Mouse (Mus musculus) E14TG2a.4 (cell line): ENCODE results near the gene Ttc24.

Source experiments
- H3K27me3 ChIP-seq: 2 replicates; pipeline ENCODE4 v1.6.1; 2014; ENCODE audit warnings: low read length, control low read depth; ENCODE audit not compliant: insufficient read depth
- H3K36me3 ChIP-seq: 2 replicates; pipeline ENCODE4 v1.6.1; 2014; ENCODE audit warnings: low read length, control low read depth; ENCODE audit not compliant: insufficient read depth
- H3K4me1 ChIP-seq: replicated peaks from 2 replicates; pipeline ENCODE4 v1.6.1; 2014; ENCODE audit warnings: low read depth, low read length, control low read depth
- H3K4me3 ChIP-seq: replicated peaks from 2 replicates; pipeline ENCODE4 v1.5.1; 2014; ENCODE audit warnings: mild to moderate bottlenecking, low read length
- H3K9me3 ChIP-seq: 2 replicates; pipeline ENCODE4 v1.6.1; 2014; ENCODE audit warnings: low read length, control low read depth
- CTCF ChIP-seq: conservative IDR thresholded peaks from 2 replicates; pipeline ENCODE4 v1.5.1; 2014; ENCODE audit warnings: low read length
- NANOG ChIP-seq: IDR thresholded peaks from 2 replicates; pipeline ENCODE4 v1.6.1; 2014; ENCODE audit warnings: borderline replicate concordance, low read length, mixed read lengths
- POU5F1 ChIP-seq: IDR thresholded peaks from 2 replicates; pipeline ENCODE4 v1.6.1; 2014; ENCODE audit warnings: low read length, borderline replicate concordance

The Ttc24 gene

DNA sequence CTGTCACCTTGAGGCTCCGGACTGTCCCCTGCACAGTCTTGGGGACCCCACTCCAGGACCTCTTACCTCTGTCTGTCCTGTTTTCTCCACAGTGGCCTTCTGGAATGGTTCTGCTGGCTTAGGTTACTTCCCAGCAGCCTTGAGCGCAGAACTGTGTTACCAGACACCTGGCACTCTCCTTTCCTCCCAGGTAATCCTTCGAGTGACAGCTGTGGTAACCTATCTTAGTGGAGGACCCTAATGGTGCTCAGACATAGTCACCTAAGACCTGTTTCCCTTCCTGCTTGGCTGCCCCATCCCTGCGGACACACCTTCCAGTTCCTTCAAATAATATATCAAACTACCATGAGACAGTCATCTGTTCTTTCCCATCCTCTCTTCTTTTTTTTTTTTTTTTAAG, at the start of gene Ttc24:
Gene Ttc24 (minus strand): TSS at position 101 of the 400 bp plus-strand sequence.
- Histone ChIP-seq H3K36me3 (no peaks in the 10 kb centered on the region), H3K4me1 (peaks cover 20% of the 10 kb centered on the region), H3K4me3 (no peak within 1 kb of the TSS), H3K27me3 (peaks cover 23% of the 10 kb centered on the region), H3K9me3 (no peaks in the 10 kb centered on the region)
- TF ChIP-seq POU5F1 (no peak), NANOG (no peak), CTCF (no peak)

DNA sequence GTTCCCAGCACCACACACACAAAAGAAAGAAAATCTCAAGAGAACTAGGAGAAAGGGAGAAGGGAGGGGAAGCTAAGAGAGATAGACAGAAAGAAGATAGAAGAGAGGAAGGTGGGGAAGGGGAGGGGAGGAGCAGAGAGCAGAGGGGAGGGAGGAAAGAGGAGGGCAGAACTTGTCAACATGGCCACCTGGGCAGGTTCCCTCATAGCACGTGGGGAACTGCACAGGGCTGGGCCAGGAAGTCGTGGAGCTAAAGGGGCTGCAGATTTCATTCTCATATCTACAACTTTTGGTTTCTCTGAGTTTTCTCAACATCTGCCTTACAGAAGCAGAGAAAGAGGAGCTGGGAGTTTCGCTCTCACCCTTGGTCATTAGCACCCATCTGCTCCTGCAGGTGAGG, 49.5 kb upstream of the Ttc24 start:
- no peaks in the 10 kb centered on the region for H3K9me3 ChIP-seq
- TF ChIP-seq NANOG = no peak
- H3K36me3 ChIP-seq = no peaks in the 10 kb centered on the region
- no peak overlapping the region for H3K4me3 ChIP-seq
- peaks cover 4% of the 10 kb centered on the region for H3K4me1 ChIP-seq
- peaks cover 5% of the 10 kb centered on the region; the same call in 1 of the 2 replicates for H3K27me3 ChIP-seq

DNA sequence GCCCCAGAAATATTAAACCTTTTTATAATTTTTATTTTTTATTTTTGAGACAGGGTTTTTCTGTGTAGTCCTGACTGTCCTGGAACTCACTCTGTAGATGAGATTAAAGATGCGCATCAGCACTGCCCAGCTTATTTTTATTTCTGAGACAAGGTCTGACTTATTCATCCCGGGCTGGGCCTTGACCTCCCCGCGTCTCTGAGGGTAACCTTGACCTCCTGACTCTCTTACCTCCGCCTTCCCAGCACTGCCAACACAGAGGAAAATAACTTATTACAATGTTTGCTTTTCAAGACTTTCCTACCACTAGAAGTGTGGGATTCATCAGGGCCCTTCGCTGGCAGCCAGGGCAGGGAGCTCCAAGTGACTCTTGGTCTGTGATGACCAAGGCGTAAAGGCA, 48.1 kb upstream of the Ttc24 start:
- TF ChIP-seq POU5F1 (no peak), NANOG (no peak), CTCF (no peak)
- Histone ChIP-seq H3K4me1 (peaks cover 4% of the 10 kb centered on the region), H3K9me3 (no peaks in the 10 kb centered on the region), H3K36me3 (peaks cover 2% of the 10 kb centered on the region), H3K27me3 (no peaks in the 10 kb centered on the region), H3K4me3 (no peak overlapping the region)

DNA sequence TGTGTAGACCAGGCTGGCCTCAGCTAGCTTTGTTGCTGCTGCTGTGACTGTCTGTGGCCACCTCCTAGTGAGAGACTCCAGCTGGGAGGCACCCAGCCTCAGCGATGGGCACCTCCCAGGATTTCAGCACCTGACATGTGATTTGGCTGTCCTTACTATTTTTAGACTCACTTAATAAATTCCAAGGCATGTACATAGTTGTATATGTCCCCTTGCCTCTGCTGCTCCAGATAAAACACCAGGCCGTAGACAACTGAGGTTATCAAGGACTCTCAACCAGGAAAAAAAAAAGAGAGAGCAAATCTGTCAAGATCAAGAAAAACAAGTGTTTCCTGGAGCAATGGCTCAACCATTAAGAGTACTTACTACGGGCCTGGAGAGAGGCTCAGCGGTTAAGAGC, 47.1 kb upstream of the Ttc24 start:
- H3K4me1 ChIP-seq = peaks cover 9% of the 10 kb centered on the region
- H3K36me3 ChIP-seq = peaks cover 12% of the 10 kb centered on the region
- no peak for TF ChIP-seq CTCF
- no peaks in the 10 kb centered on the region for H3K9me3 ChIP-seq
- no peaks in the 10 kb centered on the region for H3K27me3 ChIP-seq
- H3K4me3 ChIP-seq = no peak overlapping the region

DNA sequence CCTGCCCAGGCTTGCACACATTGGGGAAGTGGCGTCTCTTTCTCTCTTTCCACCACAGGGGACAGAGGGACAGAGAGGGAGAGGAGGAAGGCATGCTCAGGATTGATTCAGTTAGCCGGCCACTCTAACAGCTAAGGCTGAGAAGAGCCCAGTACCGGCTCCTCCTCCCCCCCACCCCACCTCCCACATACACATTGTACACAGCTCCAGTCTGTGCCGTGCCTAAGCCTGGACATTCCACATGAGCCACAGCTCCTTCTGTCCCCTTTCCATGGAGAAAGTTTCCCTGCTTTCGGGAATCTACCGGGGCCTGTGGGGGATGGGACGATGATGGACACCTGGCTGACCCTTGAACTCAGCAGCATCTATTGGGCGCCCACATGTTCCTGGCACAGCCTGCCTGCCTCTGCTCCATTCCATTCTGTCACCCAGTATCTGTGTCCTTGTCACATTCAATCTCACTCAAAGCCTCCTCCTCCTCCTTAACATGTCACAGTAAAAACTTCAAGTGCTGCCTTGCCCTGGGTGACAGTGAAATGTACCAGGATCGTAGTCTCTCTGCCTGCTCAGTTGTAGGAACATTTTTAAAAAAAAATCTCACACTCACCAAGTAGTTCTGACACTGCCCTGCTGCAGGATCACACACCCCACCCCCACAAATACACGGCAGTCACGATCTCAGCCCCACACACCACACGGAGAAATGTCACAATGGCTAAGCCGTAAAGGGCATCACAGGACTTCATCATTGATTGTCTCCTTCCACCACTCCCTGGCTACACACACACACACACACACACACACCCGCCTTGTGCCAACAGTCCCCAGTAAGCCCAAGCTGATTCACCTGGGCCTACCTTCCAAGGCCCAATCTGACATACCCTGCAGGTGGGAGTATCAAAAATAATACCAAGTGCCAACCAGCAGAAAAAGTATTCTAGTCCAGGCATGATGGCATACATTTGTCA, 43.3 kb upstream of the Ttc24 start:
- Histone ChIP-seq H3K27me3 (no peaks in the 10 kb centered on the region), H3K9me3 (no peaks in the 10 kb centered on the region), H3K36me3 (peaks cover 48% of the 10 kb centered on the region), H3K4me3 (no peak overlapping the region), H3K4me1 (peaks cover 14% of the 10 kb centered on the region)
- TF ChIP-seq POU5F1 = no peak
- no peak for TF ChIP-seq NANOG
- TF ChIP-seq CTCF = no peak

DNA sequence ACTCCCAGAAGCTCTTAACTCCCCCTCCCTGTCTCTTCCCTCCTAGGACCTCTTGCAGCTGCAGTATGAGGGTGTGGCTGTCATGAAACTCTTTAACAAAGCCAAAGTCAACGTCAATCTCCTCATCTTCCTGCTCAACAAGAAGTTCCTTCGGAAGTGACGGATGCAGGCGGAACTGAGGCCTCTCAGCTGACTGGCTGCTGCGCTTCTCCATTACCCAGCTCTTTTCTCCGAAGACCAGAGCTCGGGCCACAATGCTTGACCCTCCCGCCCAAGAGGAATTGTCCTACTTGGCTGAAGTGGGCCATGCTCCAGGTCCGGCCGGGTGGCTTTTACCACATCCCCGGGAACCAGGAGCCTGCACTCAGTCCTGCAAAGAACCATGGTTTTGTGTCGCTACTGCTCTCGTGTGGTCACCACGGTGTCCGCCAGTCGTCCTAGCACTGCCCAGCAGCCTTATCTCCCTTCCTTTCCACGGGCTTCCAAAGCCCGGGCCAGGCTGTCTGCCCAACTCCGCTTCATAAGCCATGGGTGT, 42.1 kb upstream of the Ttc24 start:
- no peaks in the 10 kb centered on the region for H3K27me3 ChIP-seq
- peaks cover 61% of the 10 kb centered on the region for H3K36me3 ChIP-seq
- TF ChIP-seq CTCF (no peak), POU5F1 (no peak), NANOG (no peak)
- peak overlapping the region; percentile 65 for H3K4me3 ChIP-seq
- H3K9me3 ChIP-seq = no peaks in the 10 kb centered on the region
- peaks cover 14% of the 10 kb centered on the region for H3K4me1 ChIP-seq

DNA sequence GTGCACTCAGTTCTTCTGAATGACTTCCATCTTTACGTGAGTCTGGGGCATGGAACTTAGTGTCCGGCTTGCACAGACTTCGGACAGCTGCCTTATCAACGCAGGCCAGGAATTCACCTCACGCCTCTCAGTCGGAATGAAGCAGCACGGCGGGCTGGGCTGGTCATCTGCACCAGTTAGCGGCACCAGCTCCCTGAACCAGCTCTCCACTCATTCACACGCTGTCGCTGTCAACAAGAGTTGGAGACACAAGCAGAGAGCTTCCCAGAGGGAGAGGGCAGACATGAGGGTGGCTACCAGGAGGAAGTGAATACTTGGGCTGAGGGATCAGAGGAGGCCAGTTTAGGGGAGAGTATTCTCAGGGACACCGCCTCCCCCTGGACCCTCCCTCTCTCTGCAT, 36.3 kb upstream of the Ttc24 start:
- Histone ChIP-seq H3K27me3 (no peaks in the 10 kb centered on the region), H3K36me3 (peaks cover 100% of the 10 kb centered on the region), H3K9me3 (no peaks in the 10 kb centered on the region), H3K4me3 (no peak overlapping the region), H3K4me1 (peaks cover under 1% of the 10 kb centered on the region)
- TF ChIP-seq POU5F1 (no peak), CTCF (no peak), NANOG (no peak)

DNA sequence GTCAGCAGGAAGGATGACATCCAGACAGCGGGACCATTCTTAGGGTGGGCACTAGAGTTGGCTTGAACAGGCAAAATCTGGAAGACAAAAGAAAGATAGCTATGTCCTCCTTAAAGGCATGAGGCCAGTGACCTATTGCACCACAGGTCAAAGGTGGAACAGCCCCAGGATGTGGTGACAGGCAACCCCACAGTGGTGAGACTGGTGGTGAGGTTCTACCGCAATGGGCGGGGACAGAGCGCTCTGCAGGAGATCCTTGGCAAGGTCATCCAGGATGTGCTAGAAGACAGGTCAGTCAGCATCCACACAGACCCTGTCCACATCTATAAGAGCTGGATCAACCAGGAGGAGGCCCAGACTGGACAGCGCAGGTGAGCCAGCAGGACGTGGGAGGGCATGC, 31.0 kb upstream of the Ttc24 start:
- H3K36me3 ChIP-seq = peaks cover 100% of the 10 kb centered on the region
- H3K4me3 ChIP-seq = no peak overlapping the region
- H3K9me3 ChIP-seq = no peaks in the 10 kb centered on the region
- no peaks in the 10 kb centered on the region for H3K27me3 ChIP-seq
- peaks cover 19% of the 10 kb centered on the region for H3K4me1 ChIP-seq
- TF ChIP-seq POU5F1 (no peak), CTCF (no peak), NANOG (no peak)

DNA sequence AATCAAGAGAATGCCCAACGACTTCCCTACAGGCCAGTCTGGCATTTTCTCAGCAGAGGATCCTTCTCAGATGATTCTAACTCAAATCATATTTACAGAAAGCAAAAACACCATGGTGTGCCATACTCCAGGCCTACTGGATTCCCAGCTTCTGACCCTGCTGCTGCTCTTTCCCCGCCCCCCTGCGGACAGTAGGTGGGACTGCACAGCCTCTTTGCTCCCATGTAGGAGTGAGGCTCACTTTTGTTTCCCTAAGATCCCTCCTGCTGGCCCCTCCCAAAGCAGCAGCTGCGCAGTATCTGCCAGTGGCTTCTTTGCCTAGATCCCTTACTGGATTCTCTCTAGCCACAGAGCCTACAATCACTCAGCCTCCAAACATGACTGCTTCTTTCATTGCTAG, 28.0 kb upstream of the Ttc24 start:
- H3K36me3 ChIP-seq = peaks cover 100% of the 10 kb centered on the region
- no peaks in the 10 kb centered on the region for H3K27me3 ChIP-seq
- peaks cover 19% of the 10 kb centered on the region for H3K4me1 ChIP-seq
- no peak for TF ChIP-seq CTCF
- TF ChIP-seq NANOG = no peak
- no peak for TF ChIP-seq POU5F1
- no peaks in the 10 kb centered on the region for H3K9me3 ChIP-seq
- H3K4me3 ChIP-seq = no peak overlapping the region
